Mouse (Mus musculus) neural tube, embryonic 13.5 days (tissue): ENCODE data around the gene Evl. TPM values are rescaled to one million over a fixed set of nuclear protein-coding genes. Genes with fewer than 3 reads are reported as not detected.

Source experiments
- ATAC-seq: fragments of 200-750 bp; cut with Nextera tagmentation; 2 replicates; pipeline ENCODE4 v1.8.0; 2017; ENCODE audit warnings: low read depth, mild to moderate bottlenecking, moderate TSS enrichment, moderate library complexity
- H3K27ac ChIP-seq: fragments of 300-500 bp; sonication (generic); replicated peaks from 2 replicates; pipeline ENCODE4 v1.5.1; 2015; ENCODE audit warnings: moderate library complexity, mild to moderate bottlenecking, inconsistent platforms
- H3K27me3 ChIP-seq: fragments of 300-500 bp; sonication (generic); 2 replicates; pipeline ENCODE4 v1.6.1; 2015; ENCODE audit warnings: mild to moderate bottlenecking, inconsistent platforms
- H3K36me3 ChIP-seq: fragments of 300-500 bp; sonication (generic); 2 replicates; pipeline ENCODE4 v1.6.1; 2015; ENCODE audit warnings: mild to moderate bottlenecking, inconsistent platforms
- H3K4me1 ChIP-seq: fragments of 300-500 bp; sonication (generic); replicated peaks from 2 replicates; pipeline ENCODE4 v1.6.1; 2015; ENCODE audit warnings: inconsistent platforms
- H3K4me2 ChIP-seq: fragments of 300-500 bp; sonication (generic); 2 replicates; pipeline ENCODE4 v1.6.1; 2015; ENCODE audit warnings: inconsistent platforms, mild to moderate bottlenecking, moderate library complexity
- H3K4me3 ChIP-seq: fragments of 300-500 bp; sonication (generic); 2 replicates; pipeline ENCODE4 v1.5.1; 2015; ENCODE audit warnings: mild to moderate bottlenecking, inconsistent platforms
- H3K9ac ChIP-seq: fragments of 300-500 bp; sonication (generic); 2 replicates; pipeline ENCODE4 v1.6.1; 2015; ENCODE audit warnings: moderate library complexity, mild to moderate bottlenecking, inconsistent platforms
- H3K9me3 ChIP-seq: fragments of 300-500 bp; sonication (generic); 2 replicates; pipeline ENCODE4 v1.6.1; 2016; ENCODE audit warnings: inconsistent platforms
- WGBS: fragments of 180-500 bp; shearing (Covaris S2); methylation state at CpG from one replicate; pipeline ENCODE4 v1.1.7; 2015; 5-methylcytosine and 5-hydroxymethylcytosine counted together
- polyA plus RNA-seq: library from polyadenylated mRNA; unstranded; fragments of >200 nt; fragmentation: Nextera tagmentation; extraction: Ambion mirVana; gene quantifications from 2 replicates; pipeline ENCODE4 v1.2.1, GENCODE M21; 2015

Gene Evl
- polyA plus RNA-seq, 1 experiment from 2014 or later = 208 TPM

GRCm38 (mm10) chr12:108547251-108547875 is 7.2 kb upstream of the Evl start:
- H3K4me2 ChIP-seq = no peak overlapping the region
- WGBS = 60% methylated on average over 15 of the region's 15 CpGs

DNA sequence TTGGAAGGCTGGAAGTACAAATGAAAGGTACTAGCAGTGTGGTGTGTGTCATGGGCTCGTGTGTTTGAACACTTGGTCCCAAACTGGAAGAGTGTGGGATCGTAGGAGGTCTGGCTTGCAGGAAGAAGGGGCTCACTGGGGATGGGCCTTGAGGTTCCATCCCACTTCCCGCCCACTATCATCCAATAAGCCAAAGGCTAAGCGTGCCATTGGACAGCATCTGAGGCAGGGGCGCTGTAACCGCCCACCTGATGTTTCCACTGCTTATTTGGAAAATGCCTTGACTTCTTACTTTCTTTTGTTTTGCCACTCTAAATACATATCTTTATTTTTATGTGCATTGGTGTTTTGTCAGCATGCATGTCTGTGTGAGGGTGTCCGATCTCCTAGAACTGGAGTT is 2.8 kb upstream of the Evl start:
- ATAC-seq = no peak
- no peak overlapping the region for H3K9ac ChIP-seq
- no peak overlapping the region for H3K27ac ChIP-seq
- H3K4me3 ChIP-seq = no peak overlapping the region
- H3K36me3 ChIP-seq = no peaks in the 10 kb centered on the region
- no peaks in the 10 kb centered on the region for H3K9me3 ChIP-seq
- H3K4me1 ChIP-seq = peaks cover 38% of the 10 kb centered on the region
- no peaks in the 10 kb centered on the region for H3K27me3 ChIP-seq
- WGBS = 81% methylated on average over 7 of the region's 7 CpGs
- no peak overlapping the region for H3K4me2 ChIP-seq

More at GRCm38 (mm10) chr12:108547251-108547875, 7.2 kb upstream of the Evl start:
- Histone ChIP-seq H3K36me3 (no peaks in the 10 kb centered on the region), H3K27ac (peak overlapping the region; percentile 38; the same call in 1 of the 2 replicates), H3K4me3 (no peak overlapping the region), H3K4me1 (peaks cover 19% of the 10 kb centered on the region), H3K9ac (no peak overlapping the region), H3K27me3 (no peaks in the 10 kb centered on the region), H3K9me3 (no peaks in the 10 kb centered on the region)
- no peak for ATAC-seq

DNA sequence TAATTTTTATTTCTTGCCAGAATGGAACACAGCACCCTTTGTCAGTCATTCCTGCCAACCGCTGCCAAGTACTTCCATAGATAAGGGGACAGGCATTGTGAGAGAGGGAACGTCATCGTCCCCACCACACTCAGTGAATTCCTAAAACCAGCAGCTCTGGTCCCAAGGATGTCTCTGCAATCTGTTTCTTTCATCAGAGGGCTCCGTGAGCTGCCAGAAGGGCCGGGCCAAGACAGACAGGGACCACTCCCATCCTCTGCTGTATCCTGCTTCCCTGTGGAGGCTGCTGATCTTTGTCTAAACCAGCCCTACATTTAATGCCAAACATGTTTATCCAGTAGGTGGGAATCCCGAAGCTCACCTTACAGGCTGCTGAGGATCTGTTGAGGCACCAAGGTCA is 1.4 kb upstream of the Evl start:
- Histone ChIP-seq H3K4me3 (no peak overlapping the region), H3K27ac (no peak overlapping the region), H3K27me3 (no peaks in the 10 kb centered on the region), H3K36me3 (no peaks in the 10 kb centered on the region), H3K9me3 (no peaks in the 10 kb centered on the region), H3K4me1 (peaks cover 40% of the 10 kb centered on the region), H3K9ac (peak overlapping the region; percentile 23; the same call in 1 of the 2 replicates), H3K4me2 (no peak overlapping the region)
- 51% methylated on average over 6 of the region's 6 CpGs for WGBS
- ATAC-seq = no peak

- Histone ChIP-seq H3K4me2 (peak overlapping the region; percentile 83), H3K9me3 (no peaks in the 10 kb centered on the region), H3K27ac (peak overlapping the region; percentile 96), H3K27me3 (no peaks in the 10 kb centered on the region), H3K4me1 (peaks cover 57% of the 10 kb centered on the region), H3K4me3 (peak overlapping the region; percentile 96), H3K36me3 (no peaks in the 10 kb centered on the region), H3K9ac (peak overlapping the region; percentile 100)
- WGBS = under 1% methylated on average over 95 of the region's 100 CpGs
- peak; percentile 69 for ATAC-seq
These were observed 489 bp downstream of the Evl start for GRCm38 (mm10) chr12:108554861-108555556.

DNA sequence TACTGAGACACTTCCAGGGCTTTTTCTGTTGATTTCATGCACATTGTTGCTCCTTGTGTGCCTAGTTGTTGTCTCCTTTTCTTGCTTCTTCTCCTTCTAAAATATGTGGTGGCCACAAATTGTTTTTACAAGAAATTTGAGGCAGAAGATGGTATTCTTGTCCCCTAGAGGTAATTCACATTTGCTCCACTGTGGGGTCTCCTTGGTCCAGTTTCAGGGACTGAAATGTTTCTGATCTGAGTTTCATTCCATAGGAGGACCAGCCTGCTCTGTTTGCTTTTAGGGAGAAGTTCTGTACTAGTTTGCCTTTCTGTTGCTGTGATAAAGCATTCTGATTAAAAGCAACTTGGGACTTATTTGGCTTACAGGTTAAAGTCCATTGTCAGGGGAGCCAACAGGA is 3.7 kb downstream of the Evl start:
- Histone ChIP-seq H3K4me3 (no peak overlapping the region), H3K27ac (no peak overlapping the region)

GRCm38 (mm10) chr12:108563238-108563637 is 8.7 kb downstream of the Evl start:
- no peak overlapping the region for H3K4me3 ChIP-seq
- peaks cover 4% of the 10 kb centered on the region; the same call in 1 of the 2 replicates for H3K36me3 ChIP-seq
- H3K27me3 ChIP-seq = no peaks in the 10 kb centered on the region
- H3K4me2 ChIP-seq = no peak overlapping the region
- H3K9me3 ChIP-seq = no peaks in the 10 kb centered on the region
- ATAC-seq = no peak
- 76% methylated on average over 3 of the region's 3 CpGs for WGBS
- H3K4me1 ChIP-seq = peaks cover 69% of the 10 kb centered on the region
- no peak overlapping the region for H3K27ac ChIP-seq
- no peak overlapping the region for H3K9ac ChIP-seq

More for the DNA sequence above, 3.7 kb downstream of the Evl start:
- H3K36me3 ChIP-seq = peaks cover 4% of the 10 kb centered on the region; the same call in 1 of the 2 replicates
- no peak for ATAC-seq
- H3K4me2 ChIP-seq = peak overlapping the region; percentile 83
- H3K9ac ChIP-seq = no peak overlapping the region
- H3K9me3 ChIP-seq = no peaks in the 10 kb centered on the region
- H3K27me3 ChIP-seq = no peaks in the 10 kb centered on the region
- H3K4me1 ChIP-seq = peaks cover 73% of the 10 kb centered on the region

DNA sequence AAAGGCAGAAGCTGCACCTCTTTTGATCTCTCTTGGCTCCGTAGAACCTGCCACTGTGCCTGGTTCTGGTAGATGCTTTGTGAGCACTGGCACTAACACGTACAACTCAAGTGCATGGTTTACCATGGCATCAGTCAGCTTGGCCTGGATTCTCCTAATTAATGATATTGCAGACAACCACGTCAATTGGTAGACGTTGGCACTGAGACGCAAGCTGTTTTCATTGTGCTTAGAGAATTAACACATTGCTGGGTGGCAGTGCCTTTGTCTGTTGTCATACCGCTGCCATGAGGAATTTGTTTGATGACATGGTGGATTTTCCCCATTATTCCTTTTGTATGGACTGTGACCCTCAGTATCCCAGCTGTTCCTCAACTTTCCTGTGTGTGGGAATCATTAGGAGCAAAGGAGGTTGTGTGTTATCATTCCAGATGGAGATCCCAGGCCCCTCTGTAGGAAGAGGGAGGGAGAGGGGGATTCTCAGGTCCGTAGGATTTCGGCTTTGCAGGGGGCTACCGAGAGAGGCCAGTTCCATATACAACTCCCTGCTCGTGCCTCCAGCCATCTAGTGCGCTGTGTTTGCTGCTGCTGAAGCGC is 10.5 kb downstream of the Evl start:
- Histone ChIP-seq H3K9ac (peak overlapping the region; percentile 55), H3K4me1 (peaks cover 53% of the 10 kb centered on the region), H3K4me2 (peak overlapping the region; percentile 22), H3K4me3 (no peak overlapping the region), H3K36me3 (peaks cover 4% of the 10 kb centered on the region; the same call in 1 of the 2 replicates), H3K27ac (peak overlapping the region; percentile 70), H3K27me3 (no peaks in the 10 kb centered on the region), H3K9me3 (no peaks in the 10 kb centered on the region)
- WGBS = 29% methylated on average over 12 of the region's 12 CpGs
- ATAC-seq = peak; percentile 63; the same call in 1 of the 2 replicates

DNA sequence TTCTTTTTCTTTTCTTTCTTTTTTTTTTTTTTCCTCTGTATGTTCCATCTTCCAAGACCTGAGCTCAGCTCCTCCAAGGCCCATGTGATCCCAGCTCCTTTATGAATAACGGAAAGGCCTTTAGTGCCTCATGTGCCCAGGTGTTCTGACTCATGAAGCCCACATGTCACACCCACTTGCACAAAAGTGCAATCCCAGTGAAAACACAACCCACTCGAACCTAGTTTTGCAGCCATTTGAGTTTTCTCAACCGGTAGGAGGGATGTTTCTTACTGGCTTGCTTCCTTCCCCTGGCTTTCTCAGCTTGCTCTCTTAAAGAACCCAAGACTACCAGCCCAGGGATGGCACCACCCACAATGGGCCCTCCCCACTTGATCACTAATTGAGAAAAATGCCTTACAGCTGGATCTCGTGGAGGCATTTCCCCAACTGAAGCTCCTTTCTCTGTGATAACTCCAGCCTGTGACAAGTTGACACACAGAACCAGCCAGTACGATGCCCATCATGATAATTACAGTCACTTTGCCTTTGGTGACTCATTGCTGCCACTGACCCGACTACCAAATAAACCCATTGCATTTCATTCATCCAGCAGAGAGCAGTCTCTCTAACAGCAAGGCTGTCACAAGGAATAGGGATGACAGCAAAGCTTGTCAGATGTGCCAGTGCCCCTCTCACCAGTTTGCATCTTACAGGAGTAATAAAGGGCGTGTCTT is 24.8 kb downstream of the Evl start:
- Histone ChIP-seq H3K4me2 (no peak overlapping the region), H3K9ac (no peak overlapping the region), H3K9me3 (no peaks in the 10 kb centered on the region; the same call in 1 of the 2 replicates), H3K4me1 (peaks cover 16% of the 10 kb centered on the region), H3K27ac (no peak overlapping the region), H3K4me3 (no peak overlapping the region), H3K27me3 (no peaks in the 10 kb centered on the region), H3K36me3 (peaks cover 31% of the 10 kb centered on the region)
- ATAC-seq = no peak
- WGBS = 85% methylated on average over 7 of the region's 7 CpGs

GRCm38 (mm10) chr12:108583775-108584174 is 29.3 kb downstream of the Evl start:
- peaks cover 17% of the 10 kb centered on the region for H3K4me1 ChIP-seq
- no peak overlapping the region for H3K9ac ChIP-seq
- no peaks in the 10 kb centered on the region for H3K9me3 ChIP-seq
- peaks cover 27% of the 10 kb centered on the region; the same call in 1 of the 2 replicates for H3K36me3 ChIP-seq
- H3K27ac ChIP-seq = 0 out of 2 replicates have a peak overlapping the region, but pooled peaks have one; percentile 28
- 86% methylated on average over 1 of the region's 1 CpGs for WGBS
- H3K27me3 ChIP-seq = no peaks in the 10 kb centered on the region
- no peak overlapping the region for H3K4me2 ChIP-seq
- ATAC-seq = no peak
- H3K4me3 ChIP-seq = no peak overlapping the region

- 91% methylated on average over 2 of the region's 2 CpGs for WGBS
- no peak for ATAC-seq
These were observed 35.6 kb downstream of the Evl start for GRCm38 (mm10) chr12:108590131-108590530.

GRCm38 (mm10) chr12:108591586-108591985 is 37.1 kb downstream of the Evl start:
- peaks cover 10% of the 10 kb centered on the region; the same call in 1 of the 2 replicates for H3K4me1 ChIP-seq
- H3K27ac ChIP-seq = no peak overlapping the region
- H3K36me3 ChIP-seq = 0 out of 2 replicates have a peak, but pooled peaks cover 8% of the 10 kb centered on the region
- no peak overlapping the region for H3K4me2 ChIP-seq
- H3K9me3 ChIP-seq = no peaks in the 10 kb centered on the region
- no peaks in the 10 kb centered on the region for H3K27me3 ChIP-seq
- ATAC-seq = no peak
- H3K4me3 ChIP-seq = no peak overlapping the region
- 74% methylated on average over 5 of the region's 5 CpGs for WGBS
- H3K9ac ChIP-seq = no peak overlapping the region

More at GRCm38 (mm10) chr12:108590131-108590530, 35.6 kb downstream of the Evl start:
- H3K27ac ChIP-seq = no peak overlapping the region
- no peaks in the 10 kb centered on the region for H3K27me3 ChIP-seq
- peaks cover 10% of the 10 kb centered on the region; the same call in 1 of the 2 replicates for H3K4me1 ChIP-seq
- no peak overlapping the region for H3K4me3 ChIP-seq
- no peak overlapping the region for H3K4me2 ChIP-seq
- H3K9me3 ChIP-seq = no peaks in the 10 kb centered on the region
- H3K36me3 ChIP-seq = peaks cover 15% of the 10 kb centered on the region; the same call in 1 of the 2 replicates
- H3K9ac ChIP-seq = no peak overlapping the region
